Mouse (Mus musculus): ENCODE data around the gene Slc4a1. TPM values are rescaled to one million over a fixed set of nuclear protein-coding genes. Genes with fewer than 3 reads are reported as not detected.

Slc4a1 gene
- polyA plus RNA-seq, 1 experiment: not detected

DNA sequence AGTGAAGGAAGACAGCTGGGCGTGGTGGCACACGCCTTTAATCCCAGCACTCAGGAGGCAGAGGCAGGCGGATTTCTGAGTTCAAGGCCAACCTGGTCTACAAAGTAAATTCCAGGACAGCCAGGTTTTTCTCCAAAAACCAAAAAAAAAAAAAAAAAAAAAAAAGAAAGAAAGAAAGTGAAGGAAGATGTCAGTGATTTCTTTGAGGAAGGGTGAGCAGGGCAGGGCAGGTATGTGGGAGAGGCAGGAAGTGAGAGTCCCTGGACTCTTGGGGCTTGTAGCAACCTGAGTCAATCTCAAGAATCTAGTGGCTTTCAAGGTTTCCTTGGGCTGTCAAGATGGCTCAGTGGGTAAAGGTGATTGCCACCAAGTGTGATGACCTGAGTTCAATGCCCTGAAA, 21.5 kb downstream of the Slc4a1 start:
- Histone ChIP-seq H3K27ac (ENCODE audit: insufficient read depth, low read length) (no peak overlapping the region), H3K4me3 (ENCODE audit: insufficient read depth, low read length) (no peak overlapping the region), H3K4me1 (ENCODE audit: control insufficient read depth, insufficient read depth, low read length) (no peaks in the 10 kb centered on the region)
- TF ChIP-seq CTCF (IDR thresholded peaks at IDR 0.05; ENCODE audit: borderline replicate concordance, insufficient read depth, low read length) (no peak), POLR2A (IDR thresholded peaks at IDR 0.05; ENCODE audit: low read depth, low read length) (no peak)

DNA sequence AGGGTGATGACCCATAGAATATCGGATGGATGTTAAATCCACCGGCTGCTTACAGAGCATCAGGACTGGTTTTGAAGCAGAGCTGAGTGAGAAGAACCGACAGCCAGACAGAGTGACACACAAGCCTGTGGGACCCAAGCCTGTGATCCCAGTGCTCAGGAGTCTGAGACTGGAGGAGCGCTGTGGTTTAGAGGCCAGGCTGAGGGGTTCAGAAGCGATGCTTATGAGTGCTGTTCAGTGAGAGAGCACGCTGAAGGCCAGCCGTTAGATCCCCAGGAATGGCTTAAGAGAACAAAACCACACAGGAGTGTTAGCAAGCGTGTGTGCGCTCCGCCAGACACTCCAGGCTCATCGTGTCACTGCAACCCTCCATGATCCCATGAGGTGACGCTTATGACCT, 23.3 kb downstream of the Slc4a1 start:
- no peaks in the 10 kb centered on the region for H3K4me1 ChIP-seq (ENCODE audit: control insufficient read depth, insufficient read depth, low read length)
- TF ChIP-seq POLR2A (IDR thresholded peaks at IDR 0.05; ENCODE audit: low read depth, low read length) (no peak), CTCF (IDR thresholded peaks at IDR 0.05; ENCODE audit: borderline replicate concordance, insufficient read depth, low read length) (no peak)
- no peak overlapping the region for H3K4me3 ChIP-seq (ENCODE audit: insufficient read depth, low read length)
- no peak overlapping the region for H3K27ac ChIP-seq (ENCODE audit: insufficient read depth, low read length)

DNA sequence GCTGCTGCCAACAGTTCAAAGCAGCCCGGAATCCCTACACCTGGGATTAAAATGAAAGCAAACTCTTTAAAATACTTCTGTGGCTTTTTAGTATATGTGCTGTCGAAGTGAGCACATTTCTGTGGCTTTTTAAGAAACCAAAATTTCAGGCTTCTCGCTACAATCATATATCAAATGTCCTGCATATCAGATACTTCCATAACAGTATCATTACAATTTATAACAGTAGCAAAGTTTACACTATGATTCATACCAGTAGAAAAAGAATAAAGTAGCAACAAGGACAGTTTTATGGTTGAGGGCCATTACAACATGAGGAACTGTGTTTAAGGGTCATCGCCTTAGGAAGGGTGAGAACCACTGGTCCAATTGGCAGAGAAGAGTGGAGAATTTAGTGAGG, 24.9 kb downstream of the Slc4a1 start:
- H3K4me1 ChIP-seq (ENCODE audit: control insufficient read depth, insufficient read depth, low read length): no peaks in the 10 kb centered on the region
- no peak overlapping the region for H3K27ac ChIP-seq (ENCODE audit: insufficient read depth, low read length)
- TF ChIP-seq CTCF (IDR thresholded peaks at IDR 0.05; ENCODE audit: borderline replicate concordance, insufficient read depth, low read length) (no peak), POLR2A (IDR thresholded peaks at IDR 0.05; ENCODE audit: low read depth, low read length) (no peak)
- no peak overlapping the region for H3K4me3 ChIP-seq (ENCODE audit: insufficient read depth, low read length)

DNA sequence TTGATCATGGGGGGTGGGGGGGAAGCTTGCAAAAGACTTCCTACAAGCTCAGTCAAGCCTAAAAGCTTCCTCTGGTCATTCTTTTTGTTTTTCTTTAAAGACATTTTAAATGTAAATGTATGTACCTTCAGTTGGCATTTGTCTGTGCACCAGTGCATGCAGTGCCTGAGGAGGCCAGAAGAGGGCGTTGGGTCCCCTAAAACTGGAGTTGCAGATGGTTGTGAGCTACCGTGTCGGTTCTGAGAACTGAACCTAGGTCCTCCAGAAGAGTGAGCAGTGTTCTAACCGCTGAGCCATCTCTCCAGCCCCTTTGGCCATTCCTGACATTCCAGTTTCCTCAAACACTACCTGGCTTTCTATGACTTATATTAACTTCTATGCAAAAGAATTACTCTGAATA, 26.4 kb downstream of the Slc4a1 start:
- no peak overlapping the region for H3K4me3 ChIP-seq (ENCODE audit: insufficient read depth, low read length)
- no peak for TF ChIP-seq POLR2A (IDR thresholded peaks at IDR 0.05; ENCODE audit: low read depth, low read length)
- TF ChIP-seq CTCF (IDR thresholded peaks at IDR 0.05; ENCODE audit: borderline replicate concordance, insufficient read depth, low read length): no peak

DNA sequence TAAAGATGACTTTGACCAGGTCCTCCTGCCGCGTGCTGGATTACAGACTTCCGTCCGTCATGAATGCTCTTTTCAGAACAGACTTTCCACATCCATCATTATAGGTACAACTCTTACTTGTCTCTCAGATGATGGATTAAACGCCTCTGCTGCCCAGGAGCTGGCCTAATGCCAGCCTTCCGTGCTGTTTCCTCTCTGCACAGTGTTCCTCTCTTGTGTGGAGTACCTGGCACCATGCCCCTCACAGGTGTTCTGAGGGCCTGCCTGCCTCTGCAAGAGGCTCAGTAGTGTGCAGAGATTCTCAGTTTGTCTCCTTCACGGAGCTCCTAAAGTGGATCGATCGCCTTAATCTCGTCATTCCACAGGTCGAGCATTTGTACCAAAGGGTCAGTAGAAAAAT, 26.8 kb downstream of the Slc4a1 start:
- no peak overlapping the region for H3K27ac ChIP-seq (ENCODE audit: insufficient read depth, low read length)
- no peak overlapping the region for H3K4me3 ChIP-seq (ENCODE audit: insufficient read depth, low read length)
- no peaks in the 10 kb centered on the region for H3K4me1 ChIP-seq (ENCODE audit: control insufficient read depth, insufficient read depth, low read length)
- TF ChIP-seq POLR2A (IDR thresholded peaks at IDR 0.05; ENCODE audit: low read depth, low read length) (no peak), CTCF (IDR thresholded peaks at IDR 0.05; ENCODE audit: borderline replicate concordance, insufficient read depth, low read length) (no peak)

More for the DNA sequence above, 26.4 kb downstream of the Slc4a1 start:
- no peak overlapping the region for H3K27ac ChIP-seq (ENCODE audit: insufficient read depth, low read length)
- H3K4me1 ChIP-seq (ENCODE audit: control insufficient read depth, insufficient read depth, low read length): no peaks in the 10 kb centered on the region

DNA sequence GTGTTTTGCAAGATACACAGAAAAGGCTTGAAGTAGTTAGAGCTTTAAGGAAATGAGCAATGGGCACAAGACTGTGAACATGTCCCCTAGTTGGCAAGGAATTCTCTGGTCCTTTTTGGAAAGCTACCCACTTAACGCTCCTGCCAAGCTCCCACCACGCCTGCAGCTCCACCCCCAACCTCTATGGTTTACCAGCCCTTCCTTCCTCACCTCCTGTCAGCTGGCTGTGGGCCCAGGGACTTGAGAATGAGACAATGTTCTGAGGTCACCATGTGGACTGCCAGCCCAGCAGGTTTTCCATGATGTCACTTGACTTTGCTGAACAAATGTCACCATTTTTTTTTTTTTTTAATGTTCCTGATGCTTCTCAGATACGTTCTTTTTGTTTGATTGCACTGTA, 27.4 kb downstream of the Slc4a1 start:
- TF ChIP-seq POLR2A (IDR thresholded peaks at IDR 0.05; ENCODE audit: low read depth, low read length) (no peak), CTCF (IDR thresholded peaks at IDR 0.05; ENCODE audit: borderline replicate concordance, insufficient read depth, low read length) (no peak)
- no peaks in the 10 kb centered on the region for H3K4me1 ChIP-seq (ENCODE audit: control insufficient read depth, insufficient read depth, low read length)
- no peak overlapping the region for H3K27ac ChIP-seq (ENCODE audit: insufficient read depth, low read length)
- no peak overlapping the region for H3K4me3 ChIP-seq (ENCODE audit: insufficient read depth, low read length)

DNA sequence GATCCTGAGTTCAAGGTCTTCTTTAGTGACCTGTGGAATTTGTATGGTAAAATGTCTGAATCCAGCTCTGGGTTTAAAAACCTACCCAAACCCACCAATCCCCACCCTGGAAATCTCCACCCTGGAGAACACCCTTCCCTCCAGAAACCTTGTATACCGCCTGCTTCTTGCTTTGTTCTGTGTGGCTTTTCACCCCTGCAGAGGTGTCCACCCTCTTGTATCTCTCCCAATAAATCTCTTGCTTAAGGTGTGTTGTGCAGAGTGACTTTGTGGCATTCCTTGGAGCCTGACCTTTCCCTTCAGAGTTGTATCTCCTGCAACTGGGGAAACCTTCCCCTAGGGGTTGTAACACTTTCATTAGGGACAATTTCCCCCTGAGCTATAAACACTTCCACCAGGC, 28.1 kb downstream of the Slc4a1 start:
- TF ChIP-seq CTCF (IDR thresholded peaks at IDR 0.05; ENCODE audit: borderline replicate concordance, insufficient read depth, low read length) (no peak), POLR2A (IDR thresholded peaks at IDR 0.05; ENCODE audit: low read depth, low read length) (no peak)
- no peaks in the 10 kb centered on the region for H3K4me1 ChIP-seq (ENCODE audit: control insufficient read depth, insufficient read depth, low read length)

DNA sequence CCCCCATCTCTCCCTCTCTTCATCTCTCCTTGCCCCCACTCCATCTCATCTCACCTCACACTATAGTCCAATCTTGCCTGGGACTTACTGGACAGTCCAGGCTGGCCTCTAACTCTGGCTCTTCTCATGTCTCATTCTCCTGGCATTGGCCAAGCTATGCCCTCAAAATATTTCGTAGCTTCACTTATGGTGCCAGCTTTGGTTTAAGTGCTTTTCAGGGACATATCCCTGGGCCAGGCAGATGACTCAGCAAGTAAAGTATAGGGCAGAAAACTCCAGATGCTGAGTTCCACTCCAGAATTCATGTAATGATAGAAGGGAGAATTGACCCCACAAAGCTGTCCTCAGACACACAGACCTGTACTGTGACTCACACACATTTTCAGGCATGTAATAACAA, 29.8 kb downstream of the Slc4a1 start:
- no peak overlapping the region for H3K4me3 ChIP-seq (ENCODE audit: insufficient read depth, low read length)

More for the DNA sequence above, 28.1 kb downstream of the Slc4a1 start:
- Histone ChIP-seq H3K27ac (ENCODE audit: insufficient read depth, low read length) (no peak overlapping the region), H3K4me3 (ENCODE audit: insufficient read depth, low read length) (no peak overlapping the region)

DNA sequence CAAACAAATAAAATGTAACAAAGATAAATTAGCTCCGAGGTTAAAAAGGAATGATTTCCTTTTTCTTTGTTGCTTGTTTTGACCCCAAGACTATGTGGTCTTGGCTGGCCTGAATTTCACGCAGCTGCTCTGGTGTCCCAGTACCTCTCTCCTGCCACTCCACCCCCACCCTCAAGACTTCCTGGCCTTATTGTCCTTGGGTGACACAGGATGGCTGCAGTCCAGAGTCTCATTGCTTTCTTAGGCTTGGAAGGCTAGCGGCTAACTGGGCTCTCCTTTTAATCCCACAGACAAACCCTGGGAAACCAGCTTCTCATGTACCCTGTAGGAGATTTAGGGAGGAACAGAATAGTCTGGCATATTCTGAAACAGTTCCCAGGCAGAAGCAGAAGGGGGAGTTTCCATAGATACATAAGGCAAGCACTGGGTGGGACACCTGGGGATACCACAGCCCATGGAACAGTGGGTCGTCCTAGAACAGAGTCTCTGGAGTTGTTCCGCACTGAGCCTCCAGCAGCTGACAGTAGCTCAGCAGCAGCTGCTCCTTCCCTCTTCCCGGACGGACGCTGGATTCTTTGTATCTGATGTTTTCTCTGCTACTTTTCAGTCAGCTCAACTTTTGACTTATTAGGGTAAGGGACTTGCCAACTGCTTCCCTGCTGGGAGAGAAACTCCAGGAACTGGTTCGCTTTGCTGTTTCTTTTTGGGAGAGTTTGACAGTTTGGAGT, 30.9 kb downstream of the Slc4a1 start:
- TF ChIP-seq CTCF (IDR thresholded peaks at IDR 0.05; ENCODE audit: borderline replicate concordance, insufficient read depth, low read length) (no peak), POLR2A (IDR thresholded peaks at IDR 0.05; ENCODE audit: low read depth, low read length) (no peak)
- H3K27ac ChIP-seq (ENCODE audit: insufficient read depth, low read length): no peak overlapping the region

More for the DNA sequence above, 29.8 kb downstream of the Slc4a1 start:
- H3K27ac ChIP-seq (ENCODE audit: insufficient read depth, low read length): no peak overlapping the region
- H3K4me1 ChIP-seq (ENCODE audit: control insufficient read depth, insufficient read depth, low read length): no peaks in the 10 kb centered on the region
- TF ChIP-seq POLR2A (IDR thresholded peaks at IDR 0.05; ENCODE audit: low read depth, low read length): no peak
- TF ChIP-seq CTCF (IDR thresholded peaks at IDR 0.05; ENCODE audit: borderline replicate concordance, insufficient read depth, low read length): no peak

DNA sequence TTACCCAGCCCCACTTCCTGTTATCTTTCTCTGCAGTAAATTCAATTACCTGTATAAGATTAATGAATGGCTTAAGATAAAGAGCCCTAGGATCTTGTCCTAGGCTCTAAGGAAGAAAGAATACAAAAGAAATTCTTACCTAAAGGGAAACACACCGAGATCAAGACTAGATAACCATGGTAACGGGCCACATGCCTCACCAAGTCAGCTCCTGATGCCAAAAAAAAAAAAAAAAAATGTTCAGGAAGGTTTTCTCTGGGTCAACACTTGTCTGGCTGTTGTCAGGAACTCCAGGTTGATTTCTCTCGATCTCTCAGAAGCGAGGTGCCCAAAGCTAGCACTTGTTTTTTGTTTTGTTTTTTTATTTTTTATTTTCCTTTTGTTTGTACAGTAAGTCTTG, 32.0 kb downstream of the Slc4a1 start:
- Histone ChIP-seq H3K27ac (ENCODE audit: insufficient read depth, low read length) (no peak overlapping the region), H3K4me3 (ENCODE audit: insufficient read depth, low read length) (no peak overlapping the region), H3K4me1 (ENCODE audit: control insufficient read depth, insufficient read depth, low read length) (no peaks in the 10 kb centered on the region)
- TF ChIP-seq POLR2A (IDR thresholded peaks at IDR 0.05; ENCODE audit: low read depth, low read length) (no peak), CTCF (IDR thresholded peaks at IDR 0.05; ENCODE audit: borderline replicate concordance, insufficient read depth, low read length) (no peak)

More for the DNA sequence above, 30.9 kb downstream of the Slc4a1 start:
- Histone ChIP-seq H3K4me1 (ENCODE audit: control insufficient read depth, insufficient read depth, low read length) (no peaks in the 10 kb centered on the region), H3K4me3 (ENCODE audit: insufficient read depth, low read length) (no peak overlapping the region)

Data from embryonic fibroblast, embryonic 13.5 days (primary cell).